Mouse (Mus musculus) liver, adult 2 months (tissue): ENCODE data around the gene Rab11fip5. TPM values are rescaled to one million over a fixed set of nuclear protein-coding genes. Genes with fewer than 3 reads are reported as not detected.

Experiments
- DNase-seq: peaks from one replicate; pipeline ENCODE4 v3.0.0-alpha.2; 2011; ENCODE audit warnings: low read depth, low spot score; ENCODE audit errors: extremely low read depth
- H3K27ac ChIP-seq: fragments of 200-500 bp; replicated peaks from 2 replicates; pipeline ENCODE4 v1.5.1; 2012; ENCODE audit warnings: low read depth, mild to moderate bottlenecking, control low read depth, inconsistent platforms, low read length; ENCODE audit not compliant: insufficient read depth
- H3K27me3 ChIP-seq: fragments of 200-500 bp; 2 replicates; pipeline ENCODE4 v1.6.1; 2012; ENCODE audit warnings: mild to moderate bottlenecking, moderate library complexity, low read length, inconsistent platforms; ENCODE audit not compliant: control insufficient read depth, insufficient read depth
- H3K36me3 ChIP-seq: fragments of 200-500 bp; 2 replicates; pipeline ENCODE4 v1.6.1; 2012; ENCODE audit warnings: low read length, inconsistent platforms; ENCODE audit not compliant: control insufficient read depth, insufficient read depth
- H3K4me1 ChIP-seq: fragments of 200-500 bp; 2 replicates; pipeline ENCODE4 v1.6.1; 2011; ENCODE audit warnings: low read length; ENCODE audit not compliant: control insufficient read depth, insufficient read depth
- H3K4me3 ChIP-seq: fragments of 200-500 bp; 2 replicates; pipeline ENCODE4 v1.5.1; 2011; ENCODE audit warnings: low read depth, mild to moderate bottlenecking, control low read depth, low read length, moderate library complexity; ENCODE audit not compliant: insufficient read depth
- H3K79me2 ChIP-seq: fragments of 200-500 bp; 2 replicates; pipeline ENCODE4 v1.6.1; 2012; ENCODE audit warnings: inconsistent platforms, mild to moderate bottlenecking, low read length, moderate library complexity; ENCODE audit not compliant: control insufficient read depth, insufficient read depth
- H3K9ac ChIP-seq: fragments of 200-500 bp; 2 replicates; pipeline ENCODE4 v1.6.1; 2012; ENCODE audit warnings: low read depth, mild to moderate bottlenecking, control low read depth, inconsistent platforms, low read length
- CTCF ChIP-seq: fragments of 200-500 bp; IDR thresholded peaks from 2 replicates; pipeline ENCODE4 v1.5.1; 2011; ENCODE audit warnings: low read depth, low read length, control low read depth
- POLR2A ChIP-seq: fragments of 200-500 bp; IDR thresholded peaks from 2 replicates; pipeline ENCODE4 v1.6.1; 2011; ENCODE audit warnings: low read length, control low read depth; ENCODE audit not compliant: insufficient read depth; ENCODE audit errors: extremely low read depth
- WGBS: fragments of 180-500 bp; shearing (Covaris S2); methylation state at CpG from one replicate; pipeline ENCODE4 v1.1.7; 2018; 5-methylcytosine and 5-hydroxymethylcytosine counted together
- polyA plus RNA-seq: library from polyadenylated mRNA; depleted of rRNA; stranded (reverse); fragments of >200 nt; gene quantifications from 2 replicates; pipeline ENCODE4 v1.2.3, GENCODE M21; 2012
- total RNA-seq: library from RNA; depleted of rRNA; stranded (reverse); fragments of >200 nt; gene quantifications from 2 replicates; pipeline ENCODE4 v1.2.3, GENCODE M21; 2014

Rab11fip5 gene
- total and polyA plus RNA-seq, 2 experiments = 0.46 to 1.4 TPM

DNA sequence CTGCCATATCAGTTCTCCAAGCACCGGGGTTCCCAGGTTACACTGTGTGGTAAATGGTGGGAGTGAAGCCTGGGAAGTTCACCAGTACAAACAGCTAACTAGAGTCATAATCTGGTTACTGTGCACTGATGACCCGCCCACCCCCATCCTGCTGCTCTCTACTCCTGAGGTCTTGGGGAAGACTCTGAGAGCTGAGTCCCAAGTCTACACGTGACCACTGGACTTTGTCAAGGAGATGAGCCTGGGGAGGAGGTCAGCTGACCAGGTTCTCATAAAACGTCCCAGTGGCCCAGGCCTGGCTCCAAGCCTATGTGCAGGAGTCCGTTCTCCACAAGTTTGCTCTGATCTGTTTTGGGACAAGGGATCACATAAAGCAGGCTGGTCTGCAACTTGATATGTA lies 14.1 kb downstream of the Rab11fip5 start:
- no peaks in the 10 kb centered on the region for H3K36me3 ChIP-seq
- H3K4me1 ChIP-seq = no peaks in the 10 kb centered on the region
- H3K79me2 ChIP-seq = no peaks in the 10 kb centered on the region
- no peaks in the 10 kb centered on the region for H3K27me3 ChIP-seq
- no peak overlapping the region for H3K27ac ChIP-seq
- TF ChIP-seq POLR2A (no peak), CTCF (no peak)
- H3K4me3 ChIP-seq = no peak overlapping the region
- no peak for DNase-seq
- no peak overlapping the region for H3K9ac ChIP-seq
- WGBS = 77% methylated on average over 5 of the region's 5 CpGs

DNA sequence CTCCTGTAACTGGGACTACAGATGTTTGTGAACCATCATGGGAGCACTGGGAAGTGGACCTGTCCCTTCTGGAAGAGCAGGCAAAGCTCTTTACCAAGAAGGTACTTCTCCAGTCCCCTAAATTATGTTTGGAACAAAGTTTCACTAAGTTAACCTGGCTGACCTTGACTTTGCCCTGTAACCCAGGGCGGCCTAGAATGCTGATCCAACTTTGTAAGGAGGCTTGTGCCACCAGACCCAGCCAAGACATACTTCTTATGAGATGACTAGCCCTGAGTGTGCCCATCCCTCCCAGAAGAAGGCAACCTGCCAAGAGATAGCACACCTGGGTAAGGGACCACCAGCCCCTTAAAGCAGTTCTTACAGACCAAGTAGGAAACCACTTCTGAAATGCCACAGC lies 15.6 kb downstream of the Rab11fip5 start:
- H3K9ac ChIP-seq = no peak overlapping the region
- WGBS = 53% methylated on average over 1 of the region's 1 CpGs
- H3K4me1 ChIP-seq = no peaks in the 10 kb centered on the region
- no peaks in the 10 kb centered on the region for H3K36me3 ChIP-seq
- no peak for DNase-seq
- TF ChIP-seq CTCF = no peak
- no peak overlapping the region for H3K27ac ChIP-seq
- no peaks in the 10 kb centered on the region for H3K27me3 ChIP-seq
- no peak overlapping the region for H3K4me3 ChIP-seq
- no peaks in the 10 kb centered on the region for H3K79me2 ChIP-seq

DNA sequence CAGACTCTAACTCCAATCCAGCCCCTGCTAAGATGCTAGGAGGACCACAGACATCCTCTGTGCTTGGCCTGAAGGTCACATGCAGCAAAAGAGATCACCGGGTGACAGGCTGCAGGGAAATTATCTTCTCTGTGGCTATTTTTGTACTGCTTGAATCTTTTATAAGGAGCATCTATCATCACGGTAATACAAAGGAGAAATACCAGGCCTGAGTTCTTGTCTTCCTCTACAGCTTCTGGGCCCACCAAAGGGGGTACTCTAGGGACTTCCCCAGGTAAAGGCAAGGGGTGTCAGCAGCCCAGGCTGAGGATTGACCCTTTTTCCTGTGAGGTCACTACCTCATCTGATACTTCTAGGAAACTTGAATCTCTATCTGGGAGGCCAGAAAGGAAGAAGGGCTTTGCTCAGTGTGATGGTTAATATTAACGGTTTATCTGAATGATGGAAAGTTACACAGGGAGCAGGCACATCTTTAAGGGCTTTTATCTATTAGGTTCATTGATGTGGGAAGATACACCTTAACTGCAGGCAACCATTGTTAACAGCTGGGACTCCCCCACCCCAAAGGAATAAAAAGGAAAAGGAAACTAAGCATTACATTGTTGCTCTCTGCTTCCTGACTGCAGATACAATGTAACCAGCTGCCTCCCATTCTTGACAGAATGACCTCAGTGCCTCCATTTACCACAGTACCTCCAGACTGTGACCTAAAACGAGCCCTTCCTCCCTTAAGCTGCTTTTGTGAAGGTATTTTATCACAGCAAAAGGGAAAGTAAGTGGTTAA lies 17.6 kb downstream of the Rab11fip5 start:
- no peaks in the 10 kb centered on the region for H3K4me1 ChIP-seq
- no peak for TF ChIP-seq CTCF
- no peak for TF ChIP-seq POLR2A
- no peaks in the 10 kb centered on the region for H3K27me3 ChIP-seq
- DNase-seq = no peak
- no peaks in the 10 kb centered on the region for H3K36me3 ChIP-seq
- WGBS = 74% methylated on average over 4 of the region's 4 CpGs
- no peak overlapping the region for H3K9ac ChIP-seq
- no peak overlapping the region for H3K4me3 ChIP-seq
- H3K27ac ChIP-seq = no peak overlapping the region
- H3K79me2 ChIP-seq = no peaks in the 10 kb centered on the region

DNA sequence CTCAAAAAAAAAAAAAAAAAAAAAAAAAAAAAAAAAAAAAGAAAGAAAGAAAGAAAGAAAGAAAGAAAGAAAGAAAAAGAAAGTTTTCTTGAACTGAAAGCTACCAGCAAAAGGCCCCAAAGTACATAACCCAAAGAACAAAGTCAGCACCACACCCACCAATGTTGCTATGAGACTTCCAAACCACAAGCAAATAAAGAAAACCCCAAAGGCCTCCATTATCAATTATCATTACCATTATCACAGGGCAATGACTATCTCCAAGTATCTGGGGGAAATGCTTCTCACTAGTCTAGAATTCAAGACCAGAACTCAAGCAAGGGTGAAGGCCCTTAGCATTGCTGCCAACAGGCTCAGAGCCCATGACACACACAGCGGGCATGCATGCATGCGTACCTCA lies 18.7 kb downstream of the Rab11fip5 start:
- no peak overlapping the region for H3K9ac ChIP-seq
- H3K27me3 ChIP-seq = no peaks in the 10 kb centered on the region
- no peak overlapping the region for H3K4me3 ChIP-seq
- no peaks in the 10 kb centered on the region for H3K79me2 ChIP-seq
- 99% methylated on average over 2 of the region's 2 CpGs for WGBS
- no peak for DNase-seq
- H3K36me3 ChIP-seq = no peaks in the 10 kb centered on the region
- no peaks in the 10 kb centered on the region for H3K4me1 ChIP-seq
- TF ChIP-seq POLR2A = no peak
- TF ChIP-seq CTCF = no peak
- no peak overlapping the region for H3K27ac ChIP-seq

DNA sequence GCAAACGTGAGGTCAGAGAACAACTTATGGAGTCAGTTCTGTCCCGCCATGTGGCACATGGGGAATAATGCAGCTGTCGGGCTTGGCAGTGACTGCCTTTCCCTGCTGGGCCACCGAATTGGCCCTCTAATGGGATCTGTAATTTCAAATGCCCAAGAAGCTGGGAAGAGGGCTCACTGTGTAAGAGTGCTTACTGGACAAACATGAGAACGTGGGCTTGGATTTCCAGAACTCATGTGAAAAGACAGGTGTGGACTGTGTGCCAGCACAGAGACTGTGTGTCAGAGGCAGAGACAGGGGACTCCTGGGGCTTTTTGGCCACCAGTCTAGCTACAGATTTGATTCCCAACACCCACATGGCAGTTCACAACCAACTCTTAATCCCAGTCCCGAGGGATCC lies 19.7 kb downstream of the Rab11fip5 start:
- no peak for DNase-seq
- no peaks in the 10 kb centered on the region for H3K79me2 ChIP-seq
- no peaks in the 10 kb centered on the region for H3K4me1 ChIP-seq
- TF ChIP-seq POLR2A (no peak), CTCF (no peak)
- H3K36me3 ChIP-seq = no peaks in the 10 kb centered on the region
- no peak overlapping the region for H3K4me3 ChIP-seq
- H3K9ac ChIP-seq = no peak overlapping the region
- 86% methylated on average over 6 of the region's 6 CpGs for WGBS
- no peak overlapping the region for H3K27ac ChIP-seq
- no peaks in the 10 kb centered on the region for H3K27me3 ChIP-seq

DNA sequence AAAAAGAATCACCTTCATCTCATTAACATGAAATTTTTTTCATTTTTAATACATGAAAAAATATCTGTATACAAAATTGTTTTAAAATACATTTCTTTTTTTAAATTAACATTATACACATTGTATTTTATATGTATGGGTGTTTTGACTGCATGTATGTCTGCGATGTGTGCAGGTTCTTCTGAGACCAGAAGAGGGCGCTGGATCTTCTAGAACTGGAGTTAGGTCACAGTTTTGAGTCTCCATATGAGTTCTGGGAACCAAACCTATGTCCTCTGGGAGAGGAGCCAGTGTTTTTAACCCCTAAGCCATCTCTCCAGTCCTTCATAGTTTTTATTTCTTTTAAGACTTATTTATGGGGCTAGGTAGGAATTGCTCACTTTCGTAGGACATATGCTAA lies 20.7 kb downstream of the Rab11fip5 start:
- Histone ChIP-seq H3K27me3 (no peaks in the 10 kb centered on the region), H3K9ac (no peak overlapping the region), H3K79me2 (no peaks in the 10 kb centered on the region), H3K4me3 (no peak overlapping the region), H3K4me1 (no peaks in the 10 kb centered on the region), H3K36me3 (no peaks in the 10 kb centered on the region), H3K27ac (no peak overlapping the region)
- TF ChIP-seq CTCF = no peak
- TF ChIP-seq POLR2A = no peak
- WGBS = 78% methylated on average over 3 of the region's 3 CpGs
- DNase-seq = no peak
